Mouse (Mus musculus): ENCODE measurements around the gene Ntrk1. TPM values are rescaled to one million over a fixed set of nuclear protein-coding genes. Genes with fewer than 3 reads are reported as not detected.

Gene Ntrk1
- total and polyA plus RNA-seq, 3 experiments = 0.47 to 1.6 (median 0.55) TPM

DNA sequence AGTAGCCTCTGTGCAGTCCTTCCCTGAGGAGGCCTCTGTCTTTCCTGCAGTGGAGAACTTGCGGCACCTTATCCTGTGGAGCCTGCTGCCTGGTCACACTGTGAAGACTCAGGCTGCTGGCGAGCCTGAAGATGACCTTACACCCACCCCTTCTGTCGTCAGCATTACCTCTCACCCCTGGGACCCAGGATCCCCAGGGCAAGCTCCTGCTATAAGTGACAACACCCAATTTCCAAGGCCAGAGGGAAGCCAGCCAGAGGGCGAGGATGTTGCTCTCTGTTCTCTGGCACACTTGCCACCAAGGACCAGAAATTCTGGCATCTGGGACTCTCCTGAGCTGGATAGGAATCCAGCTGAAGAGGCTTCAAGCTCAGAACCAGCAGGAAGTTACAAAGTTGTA is 61.9 kb downstream of the Ntrk1 start:
- DNase-seq (ENCODE audit: extremely low read depth) = no peak
- Histone ChIP-seq H3K4me3 (replicated peaks in 1 of 3; ENCODE audit: low read depth in 2 of 3, low read length in 2 of 3, poor library complexity in 1 of 3) (no peak overlapping the region), H3K9ac (ENCODE audit: insufficient read depth, low read depth) (no peak overlapping the region), H3K9me3 (replicated peaks; ENCODE audit: low read length) (no peaks in the 10 kb centered on the region), H3K27me3 (replicated peaks) (no peaks in the 10 kb centered on the region), H3K79me2 (replicated peaks; ENCODE audit: control insufficient read depth, extremely low read depth, insufficient read depth, poor library complexity, severe bottlenecking) (no peaks in the 10 kb centered on the region), H3K27ac (ENCODE audit: insufficient read depth, low read depth) (no peak overlapping the region), H3K36me3 (replicated peaks in 1 of 2; ENCODE audit: control insufficient read depth in 1 of 2, insufficient read depth in 1 of 2, low read length in 1 of 2) (peaks cover 61 to 95% of the 10 kb centered on the region in 2 experiments), H3K4me1 (ENCODE audit: control insufficient read depth in 1 of 2, insufficient read depth in 2 of 2) (no peaks in the 10 kb centered on the region), H3K4me2 (ENCODE audit: insufficient read depth, low read depth, poor library complexity, severe bottlenecking) (no peak overlapping the region)
- dilution Hi-C loops (cut with MboI; ENCODE audit: extremely low pct_ligation_motif_present, extremely low pct_unique_long_range_greater_than_20kb, low sequenced_read_pairs) (no loop called here), in situ Hi-C loops (cut with MboI; ENCODE audit: low pct_ligation_motif_present, low pct_unique_long_range_greater_than_20kb, low sequenced_read_pairs) (no loop called here)
- TF ChIP-seq RAD21 (IDR thresholded peaks at IDR 0.05; ENCODE audit: low read depth, low read length) = no peak
- TF ChIP-seq IRF4 (IDR thresholded peaks at IDR 0.05; ENCODE audit: low read depth, low read length) = no peak
- TF ChIP-seq ZNF384 (IDR thresholded peaks at IDR 0.05; ENCODE audit: low read depth, low read length) = no peak
- TF ChIP-seq ZC3H11A (IDR thresholded peaks at IDR 0.05; ENCODE audit: low read depth, low read length) = no peak
- TF ChIP-seq RCOR1 (conservative IDR thresholded peaks at IDR 0.05; ENCODE audit: low read depth, low read length) = no peak
- TF ChIP-seq JUND (conservative IDR thresholded peaks at IDR 0.05; ENCODE audit: low read depth, low read length) = no peak
- TF ChIP-seq ELF1 (IDR thresholded peaks at IDR 0.05; ENCODE audit: low read depth, low read length) = no peak
- TF ChIP-seq EP300 (IDR thresholded peaks at IDR 0.05; ENCODE audit: low read length) = no peak
- no peak for TF ChIP-seq MAZ (IDR thresholded peaks at IDR 0.05; ENCODE audit: low read depth, low read length)
- no peak for TF ChIP-seq BHLHE40 (IDR thresholded peaks at IDR 0.05; ENCODE audit: low read depth, low read length)
- TF ChIP-seq E2F4 (IDR thresholded peaks at IDR 0.05; ENCODE audit: insufficient replicate concordance, low read depth, low read length) = no peak
- no peak for TF ChIP-seq ETS1 (conservative IDR thresholded peaks at IDR 0.05; ENCODE audit: low read depth, low read length)
- TF ChIP-seq MAFK (IDR thresholded peaks at IDR 0.05; ENCODE audit: insufficient replicate concordance, low read length) = no peak
- no peak for TF ChIP-seq MYC (IDR thresholded peaks at IDR 0.05; ENCODE audit: low read depth, low read length)
- TF ChIP-seq POLR2A (IDR thresholded peaks at IDR 0.05; ENCODE audit: low read depth, low read length) = no peak
- TF ChIP-seq TCF12 (IDR thresholded peaks at IDR 0.05; ENCODE audit: low read depth, low read length) = no peak
- no peak for TF ChIP-seq TBP (conservative IDR thresholded peaks at IDR 0.05; ENCODE audit: low read depth, low read length)

DNA sequence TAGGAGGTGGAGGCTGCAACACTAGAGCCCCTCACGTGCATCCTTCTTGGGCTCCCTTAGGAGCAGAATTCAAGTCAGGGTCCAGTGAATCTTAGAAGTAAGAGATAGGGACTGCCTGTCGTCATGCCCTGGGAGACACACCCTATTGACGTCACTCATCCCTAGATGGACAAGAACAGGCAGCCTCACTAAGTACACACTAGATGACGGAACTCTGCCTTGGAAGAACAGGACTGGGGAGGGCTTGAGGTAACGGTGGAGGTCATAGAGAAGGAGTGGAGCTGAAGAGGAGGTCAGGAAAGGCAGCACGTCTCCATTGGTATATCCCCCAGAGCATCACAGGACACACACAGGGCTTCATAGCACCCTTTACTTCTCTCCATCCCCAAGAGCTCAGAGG is 66.3 kb downstream of the Ntrk1 start:
- in situ Hi-C loops (cut with MboI; ENCODE audit: low pct_ligation_motif_present, low pct_unique_long_range_greater_than_20kb, low sequenced_read_pairs) (no loop called here), dilution Hi-C loops (cut with MboI; ENCODE audit: extremely low pct_ligation_motif_present, extremely low pct_unique_long_range_greater_than_20kb, low sequenced_read_pairs) (no loop called here)
- Histone ChIP-seq H3K27me3 (replicated peaks) (no peaks in the 10 kb centered on the region), H3K9me3 (replicated peaks; ENCODE audit: low read length) (no peaks in the 10 kb centered on the region), H3K4me3 (replicated peaks in 1 of 3; ENCODE audit: low read depth in 2 of 3, low read length in 2 of 3, poor library complexity in 1 of 3) (no peak overlapping the region), H3K4me1 (ENCODE audit: control insufficient read depth in 1 of 2, insufficient read depth in 2 of 2) (no peaks in the 10 kb centered on the region), H3K4me2 (ENCODE audit: insufficient read depth, low read depth, poor library complexity, severe bottlenecking) (no peak overlapping the region), H3K9ac (ENCODE audit: insufficient read depth, low read depth) (no peak overlapping the region), H3K79me2 (replicated peaks; ENCODE audit: control insufficient read depth, extremely low read depth, insufficient read depth, poor library complexity, severe bottlenecking) (no peaks in the 10 kb centered on the region), H3K36me3 (replicated peaks in 1 of 2; ENCODE audit: control insufficient read depth in 1 of 2, insufficient read depth in 1 of 2, low read length in 1 of 2) (peaks cover 63 to 93% of the 10 kb centered on the region in 2 experiments), H3K27ac (ENCODE audit: insufficient read depth, low read depth) (no peak overlapping the region)
- TF ChIP-seq TBP (conservative IDR thresholded peaks at IDR 0.05; ENCODE audit: low read depth, low read length) = no peak
- no peak for DNase-seq (ENCODE audit: extremely low read depth)

Other genes with a start within 250 kb of the Ntrk1 start
- 7.7 and 8.7 TPM in 2 replicates for gene Arhgef11, start 177.6 kb downstream of the Ntrk1 start, total RNA-seq (2012; rRNA removed)
- gene Arhgef11, start 177.6 kb downstream of the Ntrk1 start, total RNA-seq (2014; rRNA removed) = 5.0 and 5.6 TPM in 2 replicates
- gene Arhgef11, start 177.6 kb downstream of the Ntrk1 start, polyA plus RNA-seq (2012; ENCODE audit: insufficient read length, low read depth) = 7.6 and 11.7 TPM in 2 replicates
- 0.17 and 0.21 TPM in 2 replicates for gene Lrrc71, start 46.5 kb downstream of the Ntrk1 start, total RNA-seq (2012; rRNA removed)
- gene Lrrc71, start 46.5 kb downstream of the Ntrk1 start, total RNA-seq (2014; rRNA removed) = not detected in 2 replicates
- gene Lrrc71, start 46.5 kb downstream of the Ntrk1 start, polyA plus RNA-seq (2012; ENCODE audit: insufficient read length, low read depth) = 0.14 TPM in 1 of 2 replicates, not detected in the other
- 0.08 TPM in 1 of 2 replicates, not detected in the other for gene Insrr, start 1.8 kb upstream of the Ntrk1 start, total RNA-seq (2012; rRNA removed)
- not detected in 2 replicates for gene Insrr, start 1.8 kb upstream of the Ntrk1 start, total RNA-seq (2014; rRNA removed)
- gene Insrr, start 1.8 kb upstream of the Ntrk1 start, polyA plus RNA-seq (2012; ENCODE audit: insufficient read length, low read depth) = 0.06 TPM in 1 of 2 replicates, not detected in the other
- gene Pear1, start 29.1 kb upstream of the Ntrk1 start, total RNA-seq (2012; rRNA removed) = 0.50 and 1.2 TPM in 2 replicates
- 0.20 and 0.22 TPM in 2 replicates for gene Pear1, start 29.1 kb upstream of the Ntrk1 start, total RNA-seq (2014; rRNA removed)
- gene Pear1, start 29.1 kb upstream of the Ntrk1 start, polyA plus RNA-seq (2012; ENCODE audit: insufficient read length, low read depth) = 0.35 and 0.46 TPM in 2 replicates
- gene Sh2d2a, start 51.6 kb upstream of the Ntrk1 start, total RNA-seq (2012; rRNA removed) = 39.2 and 46.6 TPM in 2 replicates
- gene Sh2d2a, start 51.6 kb upstream of the Ntrk1 start, total RNA-seq (2014; rRNA removed) = 19.9 and 23.2 TPM in 2 replicates
- gene Sh2d2a, start 51.6 kb upstream of the Ntrk1 start, polyA plus RNA-seq (2012; ENCODE audit: insufficient read length, low read depth) = 66.8 and 74.5 TPM in 2 replicates
- 48.6 and 51.7 TPM in 2 replicates for gene Prcc, start 90.4 kb upstream of the Ntrk1 start, total RNA-seq (2012; rRNA removed)
- gene Prcc, start 90.4 kb upstream of the Ntrk1 start, total RNA-seq (2014; rRNA removed) = 24.8 and 26.4 TPM in 2 replicates
- gene Prcc, start 90.4 kb upstream of the Ntrk1 start, polyA plus RNA-seq (2012; ENCODE audit: insufficient read length, low read depth) = 55.7 and 58.5 TPM in 2 replicates
- 199 and 223 TPM in 2 replicates for gene Hdgf, start 111.2 kb upstream of the Ntrk1 start, total RNA-seq (2012; rRNA removed)
- gene Hdgf, start 111.2 kb upstream of the Ntrk1 start, total RNA-seq (2014; rRNA removed) = 215 and 219 TPM in 2 replicates
- 468 and 755 TPM in 2 replicates for gene Hdgf, start 111.2 kb upstream of the Ntrk1 start, polyA plus RNA-seq (2012; ENCODE audit: insufficient read length, low read depth)
- 160 and 176 TPM in 2 replicates for gene Mrpl24, start 124.3 kb upstream of the Ntrk1 start, total RNA-seq (2012; rRNA removed)
- gene Mrpl24, start 124.3 kb upstream of the Ntrk1 start, total RNA-seq (2014; rRNA removed) = 166 and 168 TPM in 2 replicates
- 123 and 156 TPM in 2 replicates for gene Mrpl24, start 124.3 kb upstream of the Ntrk1 start, polyA plus RNA-seq (2012; ENCODE audit: insufficient read length, low read depth)
- gene Isg20l2, start 135.2 kb upstream of the Ntrk1 start, total RNA-seq (2012; rRNA removed) = 40.8 and 52.9 TPM in 2 replicates
- 68.8 and 76.2 TPM in 2 replicates for gene Isg20l2, start 135.2 kb upstream of the Ntrk1 start, total RNA-seq (2014; rRNA removed)
- gene Isg20l2, start 135.2 kb upstream of the Ntrk1 start, polyA plus RNA-seq (2012; ENCODE audit: insufficient read length, low read depth) = 44.5 and 45.0 TPM in 2 replicates
- gene Rrnad1, start 135.6 kb upstream of the Ntrk1 start, total RNA-seq (2012; rRNA removed) = 11.4 and 12.3 TPM in 2 replicates
- 7.3 and 8.0 TPM in 2 replicates for gene Rrnad1, start 135.6 kb upstream of the Ntrk1 start, total RNA-seq (2014; rRNA removed)
- gene Rrnad1, start 135.6 kb upstream of the Ntrk1 start, polyA plus RNA-seq (2012; ENCODE audit: insufficient read length, low read depth) = 11.7 and 12.5 TPM in 2 replicates
- gene Crabp2, start 153.5 kb upstream of the Ntrk1 start, total RNA-seq (2012; rRNA removed) = 0.38 TPM in 2 replicates
- 0.27 TPM in 1 of 2 replicates, not detected in the other for gene Crabp2, start 153.5 kb upstream of the Ntrk1 start, total RNA-seq (2014; rRNA removed)
- 0.97 and 1.0 TPM in 2 replicates for gene Crabp2, start 153.5 kb upstream of the Ntrk1 start, polyA plus RNA-seq (2012; ENCODE audit: insufficient read length, low read depth)
- 0.04 TPM in 2 replicates for gene Nes, start 175.9 kb upstream of the Ntrk1 start, total RNA-seq (2012; rRNA removed)
- gene Nes, start 175.9 kb upstream of the Ntrk1 start, total RNA-seq (2014; rRNA removed) = 0.04 TPM in 1 of 2 replicates, not detected in the other
- gene Nes, start 175.9 kb upstream of the Ntrk1 start, polyA plus RNA-seq (2012; ENCODE audit: insufficient read length, low read depth) = 0.04 TPM in 2 replicates
- 0.04 TPM in 1 of 2 replicates, not detected in the other for gene Bcan, start 205.1 kb upstream of the Ntrk1 start, total RNA-seq (2012; rRNA removed)
- gene Bcan, start 205.1 kb upstream of the Ntrk1 start, total RNA-seq (2014; rRNA removed) = not detected in 2 replicates
- gene Bcan, start 205.1 kb upstream of the Ntrk1 start, polyA plus RNA-seq (2012; ENCODE audit: insufficient read length, low read depth) = not detected in 2 replicates
- gene Hapln2, start 232.4 kb upstream of the Ntrk1 start, total RNA-seq (2012; rRNA removed) = not detected in 2 replicates
- not detected in 2 replicates for gene Hapln2, start 232.4 kb upstream of the Ntrk1 start, total RNA-seq (2014; rRNA removed)
- gene Hapln2, start 232.4 kb upstream of the Ntrk1 start, polyA plus RNA-seq (2012; ENCODE audit: insufficient read length, low read depth) = not detected in 2 replicates
- 49.1 and 64.2 TPM in 2 replicates for gene Gpatch4, start 247.9 kb upstream of the Ntrk1 start, total RNA-seq (2012; rRNA removed)
- gene Gpatch4, start 247.9 kb upstream of the Ntrk1 start, total RNA-seq (2014; rRNA removed) = 20.3 and 21.6 TPM in 2 replicates
- 128 and 182 TPM in 2 replicates for gene Gpatch4, start 247.9 kb upstream of the Ntrk1 start, polyA plus RNA-seq (2012; ENCODE audit: insufficient read length, low read depth)